9 mouse cellular contexts compared by ENCODE assay signal in genomic region chr12:90398564-90398963, GRCm38 (mm10).
DNase-seq lines count a peak whose midpoint lies in the region; ATAC-seq lines count a peak whose summit lies in the region.
"Had no signal": no experiment of that assay in that cellular context is flagged by ENCODE, and none has a peak within 500 bp of the region (broad histone marks: within the 10 kb centered on the region; RNA-seq: fewer than 3 reads in every experiment).

No protein-coding gene starts in this region.

- 85% methylated on average over 5 of the region's 5 CpGs for WGBS in hindbrain, embryonic 14.5 days
- 79% methylated on average over 5 of the region's 5 CpGs for WGBS in hindbrain, embryonic 13.5 days
- WGBS in neural tube, embryonic 15.5 days = 89% methylated on average over 5 of the region's 5 CpGs

- ATAC-seq in hindbrain, embryonic 14.5 days (ENCODE audit: low FRiP score) = no peak
- no peak for ATAC-seq in hindbrain, embryonic 13.5 days (ENCODE audit: low FRiP score)
- no peak for ATAC-seq in neural tube, embryonic 15.5 days (ENCODE audit: low FRiP score)

- H3K27me3 ChIP-seq in hindbrain, embryonic 14.5 days (ENCODE audit: control insufficient read depth, insufficient read depth, low read length) = no peaks in the 10 kb centered on the region
- H3K27me3 ChIP-seq in hindbrain, embryonic 13.5 days = no peaks in the 10 kb centered on the region
- H3K27me3 ChIP-seq in neural tube, embryonic 15.5 days (replicated peaks) = no peaks in the 10 kb centered on the region

- H3K9ac ChIP-seq in hindbrain, embryonic 14.5 days = no peak overlapping the region
- H3K9ac ChIP-seq in hindbrain, embryonic 13.5 days = no peak overlapping the region
- H3K9ac ChIP-seq in neural tube, embryonic 15.5 days (replicated peaks) = no peak overlapping the region

- no peaks in the 10 kb centered on the region for H3K36me3 ChIP-seq in hindbrain, embryonic 14.5 days (replicated peaks; ENCODE audit: control insufficient read depth, insufficient read depth)
- H3K36me3 ChIP-seq in hindbrain, embryonic 13.5 days = no peaks in the 10 kb centered on the region
- H3K36me3 ChIP-seq in neural tube, embryonic 15.5 days = no peaks in the 10 kb centered on the region

- H3K4me1 ChIP-seq in hindbrain, embryonic 14.5 days (replicated peaks; ENCODE audit: control insufficient read depth, insufficient read depth, low read length) = no peaks in the 10 kb centered on the region
- H3K4me1 ChIP-seq in hindbrain, embryonic 13.5 days (replicated peaks) = no peaks in the 10 kb centered on the region
- no peaks in the 10 kb centered on the region for H3K4me1 ChIP-seq in neural tube, embryonic 15.5 days

- H3K27ac ChIP-seq in hindbrain, embryonic 14.5 days = no peak overlapping the region
- H3K27ac ChIP-seq in hindbrain, embryonic 13.5 days = no peak overlapping the region
- H3K27ac ChIP-seq in neural tube, embryonic 15.5 days (replicated peaks) = no peak overlapping the region

- no peaks in the 10 kb centered on the region for H3K9me3 ChIP-seq in hindbrain, embryonic 14.5 days (ENCODE audit: control insufficient read depth, low read length)
- no peaks in the 10 kb centered on the region for H3K9me3 ChIP-seq in hindbrain, embryonic 13.5 days
- no peaks in the 10 kb centered on the region for H3K9me3 ChIP-seq in neural tube, embryonic 15.5 days (replicated peaks)

- no peak overlapping the region for H3K4me3 ChIP-seq in hindbrain, embryonic 14.5 days (replicated peaks; ENCODE audit: low read length)
- no peak overlapping the region for H3K4me3 ChIP-seq in hindbrain, embryonic 13.5 days
- no peak overlapping the region for H3K4me3 ChIP-seq in neural tube, embryonic 15.5 days (replicated peaks)
- H3K4me3 ChIP-seq: myocyte had no signal

- H3K4me2 ChIP-seq in hindbrain, embryonic 14.5 days (replicated peaks) = no peak overlapping the region
- no peak overlapping the region for H3K4me2 ChIP-seq in hindbrain, embryonic 13.5 days
- no peak overlapping the region for H3K4me2 ChIP-seq in neural tube, embryonic 15.5 days

- DNase-seq in hindbrain, embryonic 14.5 days (ENCODE audit: low spot score) = peak; percentile 37
- DNase-seq in thymus, postnatal 4 days = peak; percentile 22
- DNase-seq in thymus, postnatal 25 days = no peak
- DNase-seq in cerebellum, postnatal 14 days = peak; percentile 67 to 76
- peak; percentile 3 for DNase-seq in lung, postnatal 25 days (ENCODE audit: low spot score)
- DNase-seq in liver = no peak

Comparison
In these comparisons a context has a peak if more than half of its experiments do, and no peak if none do; other contexts are left out.
1. DNase-seq: peak in hindbrain, embryonic 14.5 days (single experiment), thymus, postnatal 4 days (single experiment), cerebellum, postnatal 14 days (2 of 2) and lung, postnatal 25 days (single experiment); none in thymus, postnatal 25 days (single experiment) and liver (single experiment).